Mouse (Mus musculus) splenic B cell, adult 2 months (primary cell): ENCODE measurements around the gene Zc3hav1.
A peak's percentile ranks its signal among the peaks of the same experiment; 100 is the strongest.

Experiments
- DNase-seq: peaks from one replicate; pipeline ENCODE4 v3.0.0-alpha.2; 2011; ENCODE audit warnings: low read depth, low spot score
- H3K27me3 ChIP-seq: 2 replicates; pipeline ENCODE4 v1.6.1; 2012; ENCODE audit warnings: mild to moderate bottlenecking, low read length, moderate library complexity, mixed read lengths; ENCODE audit not compliant: control insufficient read depth, poor library complexity, insufficient read depth, severe bottlenecking
- H3K36me3 ChIP-seq: 2 replicates; pipeline ENCODE4 v1.6.1; 2012; ENCODE audit warnings: mild to moderate bottlenecking, low read length, moderate library complexity, mixed read lengths; ENCODE audit not compliant: control insufficient read depth, poor library complexity, insufficient read depth, severe bottlenecking

The Zc3hav1 gene

GRCm38 (mm10) chr6:38342666-38342992 is 11.8 kb downstream of the Zc3hav1 start:
- 0 out of 2 replicates have a peak, but pooled peaks cover 1% of the 10 kb centered on the region for H3K36me3 ChIP-seq
- no peak for DNase-seq
- H3K27me3 ChIP-seq = no peaks in the 10 kb centered on the region

DNA sequence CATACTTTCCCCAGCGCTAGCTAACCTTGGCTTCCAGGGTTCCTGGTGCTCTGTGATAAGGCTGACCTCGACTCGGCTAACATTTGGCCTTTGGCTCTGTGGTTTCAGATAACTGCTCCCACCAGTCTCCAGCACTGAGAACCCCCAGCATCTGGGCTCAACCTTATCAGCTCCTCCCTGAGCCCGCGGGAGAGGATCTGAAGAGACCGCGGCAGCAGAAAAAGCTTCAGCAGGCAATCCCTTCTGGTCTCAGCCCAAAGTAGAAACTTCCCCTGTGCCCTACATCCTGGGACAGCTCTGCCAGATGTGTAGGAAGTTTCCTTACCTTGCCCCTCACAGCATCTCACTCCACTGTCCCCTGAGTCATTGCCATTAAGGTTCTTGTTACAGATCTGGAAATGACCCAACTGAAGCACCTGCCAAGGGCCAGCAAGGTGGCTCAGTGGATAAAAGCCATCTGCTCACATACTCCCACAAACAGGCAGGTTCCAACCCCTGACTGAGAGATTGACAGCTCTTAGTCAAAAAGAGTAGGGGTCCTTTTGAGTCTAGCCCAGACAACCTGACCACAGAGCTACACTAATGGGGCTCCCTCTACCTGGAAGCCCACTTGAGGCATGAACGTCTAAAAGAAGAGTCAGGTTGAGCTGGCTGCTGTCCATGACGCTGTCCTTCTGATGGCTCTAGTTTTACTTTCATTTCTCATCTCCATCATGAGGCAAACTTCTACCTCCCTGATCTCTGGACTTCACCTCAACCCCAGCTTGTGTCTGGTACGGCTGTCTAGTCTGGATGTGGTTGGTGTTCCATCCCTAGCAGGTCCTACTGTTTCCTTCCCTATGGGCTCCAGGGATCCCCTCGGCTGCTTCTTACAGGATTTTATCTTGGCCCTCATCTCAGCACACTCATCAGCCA is 12.4 kb downstream of the Zc3hav1 start:
- peak; percentile 52 for DNase-seq
- Histone ChIP-seq H3K27me3 (no peaks in the 10 kb centered on the region), H3K36me3 (peaks cover 1% of the 10 kb centered on the region; the same call in 1 of the 2 replicates)

DNA sequence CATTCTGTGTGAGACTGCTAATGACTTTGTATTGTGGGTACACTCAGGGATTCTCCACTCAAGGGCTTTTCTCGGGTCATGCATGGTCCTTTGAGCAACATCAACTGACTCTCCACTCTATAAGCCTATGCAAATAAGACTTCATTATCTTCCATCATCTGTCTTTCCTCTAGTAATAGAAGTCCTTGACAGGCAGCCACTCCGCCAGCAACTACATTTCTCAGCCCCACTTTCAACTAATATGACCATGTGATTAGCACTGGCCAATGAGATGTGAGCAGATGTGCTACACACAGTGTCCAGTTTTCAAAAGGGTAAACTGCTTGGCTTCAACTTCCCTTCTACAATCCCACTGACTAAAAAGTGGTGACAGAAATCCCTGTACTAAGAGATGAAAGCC is 15.3 kb downstream of the Zc3hav1 start:
- Histone ChIP-seq H3K27me3 (no peaks in the 10 kb centered on the region), H3K36me3 (peaks cover 19% of the 10 kb centered on the region)
- DNase-seq = no peak

DNA sequence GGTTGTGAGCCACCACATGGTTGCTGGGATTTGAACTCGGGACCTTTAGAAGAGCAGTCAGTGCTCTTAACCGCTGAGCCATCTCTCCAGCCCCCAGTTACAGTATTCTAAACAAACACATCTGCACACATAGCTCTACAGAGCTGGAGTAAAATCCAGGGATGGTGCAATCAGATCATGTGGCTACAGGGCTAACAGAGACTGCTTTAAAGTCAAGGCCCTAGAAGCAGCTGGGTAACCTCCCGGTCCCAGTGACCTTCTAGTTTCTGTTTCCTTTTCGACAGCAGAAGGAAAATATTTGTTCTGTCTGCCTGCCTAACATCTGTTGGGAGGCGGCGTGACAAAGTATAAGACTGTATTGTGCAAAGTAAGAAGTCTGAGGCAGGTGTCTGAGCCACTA is 16.5 kb downstream of the Zc3hav1 start:
- peaks cover 19% of the 10 kb centered on the region for H3K36me3 ChIP-seq
- DNase-seq = no peak
- H3K27me3 ChIP-seq = no peaks in the 10 kb centered on the region

DNA sequence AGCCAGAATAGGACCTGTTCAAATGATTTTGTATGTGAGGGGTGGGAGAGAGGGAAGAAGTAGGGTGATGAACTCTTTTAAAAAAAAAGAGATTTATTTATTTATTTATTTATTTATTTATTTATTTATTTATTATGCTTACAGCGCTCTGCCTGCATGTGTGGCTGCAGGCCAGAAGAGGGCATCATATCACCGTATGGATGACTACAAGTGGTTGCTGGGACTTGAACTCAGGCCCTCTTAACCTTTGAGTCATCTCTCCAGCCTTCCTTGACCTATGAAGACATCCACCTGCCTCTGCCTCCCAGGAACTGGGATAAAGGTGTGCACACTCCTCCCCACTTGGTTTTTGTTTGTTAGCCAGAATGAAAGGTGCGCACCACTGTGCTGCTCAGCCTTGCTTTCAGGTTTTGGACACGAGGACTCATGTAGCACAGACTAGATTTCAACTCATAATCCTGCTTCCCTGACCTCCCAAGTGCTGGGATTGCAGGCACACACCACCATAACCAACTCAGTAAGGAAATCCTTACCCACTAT is 17.2 kb downstream of the Zc3hav1 start:
- Histone ChIP-seq H3K27me3 (no peaks in the 10 kb centered on the region), H3K36me3 (peaks cover 20% of the 10 kb centered on the region)
- peak; percentile 40 for DNase-seq

DNA sequence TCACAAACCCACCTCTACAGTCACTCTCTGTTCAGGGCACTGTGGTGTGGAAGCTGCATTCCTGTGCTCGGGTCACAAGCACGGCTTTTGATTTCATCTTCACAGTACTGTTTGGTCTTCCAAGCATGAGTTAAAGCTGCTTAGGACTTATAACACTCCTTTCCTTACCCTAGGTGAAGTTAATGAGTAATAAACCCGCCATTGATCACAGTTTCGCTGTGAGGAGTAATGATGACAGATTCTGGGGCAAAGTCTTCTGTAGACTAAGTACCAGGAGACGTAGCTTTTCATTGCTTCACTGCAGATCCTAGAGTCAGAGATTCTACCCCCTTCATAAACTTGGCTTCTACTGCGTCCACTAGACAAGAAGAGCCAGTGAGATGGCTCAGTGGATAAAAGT is 19.1 kb downstream of the Zc3hav1 start:
- DNase-seq = no peak
- H3K27me3 ChIP-seq = no peaks in the 10 kb centered on the region
- peaks cover 28% of the 10 kb centered on the region for H3K36me3 ChIP-seq

GRCm38 (mm10) chr6:38326596-38326995 is 27.8 kb downstream of the Zc3hav1 start:
- peak; percentile 52 for DNase-seq
- peaks cover 35% of the 10 kb centered on the region for H3K36me3 ChIP-seq
- H3K27me3 ChIP-seq = no peaks in the 10 kb centered on the region

- H3K36me3 ChIP-seq = peaks cover 55% of the 10 kb centered on the region
- DNase-seq = peak; percentile 67
- no peaks in the 10 kb centered on the region for H3K27me3 ChIP-seq
These were observed 33.8 kb downstream of the Zc3hav1 start for GRCm38 (mm10) chr6:38320621-38321020.

DNA sequence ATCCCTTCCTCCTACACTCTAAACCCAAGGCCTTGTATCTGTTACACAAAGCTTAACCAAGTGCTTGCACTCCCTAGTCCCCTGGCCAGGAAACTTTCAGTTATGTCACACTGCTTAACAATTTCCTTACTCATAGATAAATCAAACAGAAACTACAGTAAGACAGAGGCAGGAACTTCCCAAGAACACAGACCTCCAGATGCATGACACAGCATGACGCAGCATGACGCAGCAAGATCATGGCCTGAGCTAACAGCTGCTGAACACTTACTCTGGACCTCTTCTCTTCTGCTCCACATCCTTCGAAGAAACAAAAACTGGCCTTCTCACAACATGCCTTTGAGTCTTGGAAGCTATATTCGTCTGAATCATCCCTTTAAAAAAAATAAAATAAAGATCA is 38.4 kb downstream of the Zc3hav1 start:
- peaks cover 39% of the 10 kb centered on the region for H3K36me3 ChIP-seq
- DNase-seq = no peak
- H3K27me3 ChIP-seq = no peaks in the 10 kb centered on the region

DNA sequence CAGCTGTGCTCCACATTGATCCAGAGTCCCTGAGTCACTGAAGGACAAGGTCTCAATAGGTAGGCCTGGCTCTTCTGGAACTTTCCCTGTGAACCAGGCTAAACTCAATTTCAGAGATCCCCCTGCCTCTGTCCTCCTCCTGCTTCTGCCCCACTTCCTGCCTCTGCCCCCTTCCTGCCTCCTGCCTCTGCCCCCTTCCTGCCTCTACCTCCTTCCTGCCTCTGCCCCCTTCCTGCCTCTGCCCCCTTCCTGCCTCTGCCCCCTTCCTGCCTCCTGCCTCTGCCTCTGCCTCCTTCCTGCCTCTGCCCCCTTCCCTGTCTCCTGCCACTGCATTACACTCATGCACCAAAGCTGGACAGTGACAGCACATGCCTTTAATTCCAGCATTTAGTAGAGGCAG is 44.7 kb downstream of the Zc3hav1 start:
- H3K27me3 ChIP-seq = no peaks in the 10 kb centered on the region
- no peak for DNase-seq
- H3K36me3 ChIP-seq = peaks cover 27% of the 10 kb centered on the region

DNA sequence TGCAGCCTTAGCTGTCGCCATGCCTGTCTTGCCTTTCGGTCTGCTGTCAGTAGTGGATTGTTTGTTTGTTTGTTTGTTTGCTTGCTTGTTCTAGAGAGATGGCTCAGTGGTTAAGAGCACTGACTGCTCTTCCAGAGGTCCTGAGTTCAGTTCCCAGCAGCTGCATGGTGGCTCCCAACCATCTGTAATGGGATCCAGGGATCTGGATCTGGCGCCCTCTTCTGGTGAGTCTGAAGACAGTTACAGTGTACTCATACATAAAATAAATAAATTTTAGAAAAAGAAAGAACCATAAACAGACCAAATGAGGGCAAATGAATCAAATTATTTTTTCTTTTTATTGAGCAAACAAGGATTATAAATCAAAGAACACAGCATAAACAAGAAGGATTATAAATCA is 49.4 kb downstream of the Zc3hav1 start:
- DNase-seq = peak; percentile 34
- Histone ChIP-seq H3K36me3 (peaks cover 14% of the 10 kb centered on the region; the same call in 1 of the 2 replicates), H3K27me3 (no peaks in the 10 kb centered on the region)

DNA sequence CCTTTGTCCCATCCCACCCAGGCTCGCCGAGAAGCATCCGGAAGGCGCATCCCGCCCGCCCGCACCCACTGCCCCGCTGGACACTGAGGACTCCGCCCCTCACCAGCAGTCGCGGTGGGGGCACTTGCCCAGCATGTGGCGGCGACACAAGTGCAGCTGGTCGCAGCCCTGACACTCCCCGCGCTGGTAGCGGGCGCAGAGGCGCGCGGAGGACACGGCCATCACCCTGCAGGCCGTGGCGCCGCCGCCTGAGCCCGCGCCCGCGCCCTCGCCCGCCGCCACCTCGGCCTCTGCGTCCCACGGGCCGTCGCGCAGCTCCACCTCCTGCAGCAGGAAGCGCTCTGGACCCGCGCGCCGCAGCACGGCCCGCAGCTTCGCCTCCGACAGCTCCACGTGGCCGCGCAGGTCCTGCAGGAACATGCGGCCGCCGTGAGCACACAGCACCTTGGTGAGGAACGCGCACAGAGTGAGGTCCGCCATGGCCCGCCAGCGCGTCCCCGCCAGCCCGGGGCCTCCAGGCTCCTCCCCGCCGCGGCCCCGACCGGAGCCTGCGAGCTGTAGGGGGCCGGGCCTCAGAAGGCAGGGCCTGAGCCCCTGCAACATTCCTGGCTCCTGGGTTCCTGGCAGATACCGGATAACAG is 55.5 kb downstream of the Zc3hav1 start, which contains the start of gene Zc3hav1l:
Zc3hav1l (minus strand) TSS at position 499 of the 641 bp plus-strand sequence.
- DNase-seq = peak; percentile 44
- no peaks in the 10 kb centered on the region for H3K27me3 ChIP-seq
- no peaks in the 10 kb centered on the region for H3K36me3 ChIP-seq

DNA sequence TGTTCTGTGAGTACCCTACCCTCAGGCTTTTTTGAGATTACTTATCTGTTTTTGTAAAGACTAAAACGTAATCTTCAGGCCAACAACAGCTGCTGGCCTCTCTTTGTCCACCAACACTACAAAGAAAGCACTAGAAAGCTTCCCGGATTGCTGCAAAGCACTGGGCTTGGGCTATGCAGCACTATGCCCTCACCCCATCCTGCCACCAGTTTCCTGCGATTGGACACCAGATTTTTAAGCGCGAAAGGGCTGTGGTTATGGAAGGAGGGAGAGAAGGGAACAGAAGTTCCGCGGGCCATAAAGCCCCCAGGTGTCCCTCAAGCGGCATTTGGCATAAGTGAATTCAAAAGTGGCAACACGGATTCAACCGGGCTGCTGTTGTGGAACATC is 56.2 kb downstream of the Zc3hav1 start:
- H3K27me3 ChIP-seq = no peaks in the 10 kb centered on the region
- H3K36me3 ChIP-seq = no peaks in the 10 kb centered on the region
- DNase-seq = no peak

- no peak for DNase-seq
- H3K27me3 ChIP-seq = no peaks in the 10 kb centered on the region
- no peaks in the 10 kb centered on the region for H3K36me3 ChIP-seq
These were observed 56.7 kb downstream of the Zc3hav1 start for GRCm38 (mm10) chr6:38297580-38298245.

GRCm38 (mm10) chr6:38293708-38294107 is 60.7 kb downstream of the Zc3hav1 start:
- no peak for DNase-seq
- Histone ChIP-seq H3K36me3 (no peaks in the 10 kb centered on the region), H3K27me3 (no peaks in the 10 kb centered on the region)
